Mouse (Mus musculus) embryonic facial prominence, embryonic 14.5 days (tissue): Measurements from ENCODE around the gene Ppp1r12c. TPM values are rescaled to one million over a fixed set of nuclear protein-coding genes. Genes with fewer than 3 reads are reported as not detected.

Experiments
- ATAC-seq: fragments of 200-750 bp; cut with Nextera tagmentation; 2 replicates; pipeline ENCODE4 v1.8.0; 2017; ENCODE audit warnings: low read depth, moderate number of reproducible peaks, moderate TSS enrichment
- DNase-seq: peaks from one replicate; pipeline ENCODE4 v3.0.0-alpha.2; 2015; ENCODE audit warnings: low spot score
- H3K27ac ChIP-seq: fragments of 300-500 bp; sonication (generic); replicated peaks from 2 replicates; pipeline ENCODE4 v1.5.1; 2014; ENCODE audit warnings: low read depth, mild to moderate bottlenecking, low read length, moderate library complexity
- H3K27me3 ChIP-seq: fragments of 300-500 bp; sonication (generic); replicated peaks from 2 replicates; pipeline ENCODE4 v1.6.1; 2014; ENCODE audit warnings: low read length; ENCODE audit not compliant: control insufficient read depth, insufficient read depth
- H3K36me3 ChIP-seq: fragments of 300-500 bp; sonication (generic); 2 replicates; pipeline ENCODE4 v1.6.1; 2014; ENCODE audit warnings: low read length, mixed read lengths; ENCODE audit not compliant: control insufficient read depth, insufficient read depth
- H3K4me1 ChIP-seq: fragments of 300-500 bp; sonication (generic); 2 replicates; pipeline ENCODE4 v1.6.1; 2014; ENCODE audit warnings: antibody characterized with exemption, low read length; ENCODE audit not compliant: control insufficient read depth, insufficient read depth
- H3K4me2 ChIP-seq: fragments of 300-500 bp; sonication (generic); 2 replicates; pipeline ENCODE4 v1.6.1; 2014; ENCODE audit warnings: low read depth, mild to moderate bottlenecking, low read length, moderate library complexity, mixed read lengths
- H3K4me3 ChIP-seq: fragments of 300-500 bp; sonication (generic); 2 replicates; pipeline ENCODE4 v1.5.1; 2014; ENCODE audit warnings: low read depth, mild to moderate bottlenecking, low read length
- H3K9ac ChIP-seq: fragments of 300-500 bp; sonication (generic); 2 replicates; pipeline ENCODE4 v1.6.1; 2014; ENCODE audit warnings: low read depth, mild to moderate bottlenecking, low read length, moderate library complexity, mixed read lengths
- H3K9me3 ChIP-seq: fragments of 300-500 bp; sonication (generic); 2 replicates; pipeline ENCODE4 v1.6.1; 2016; ENCODE audit warnings: low read length; ENCODE audit not compliant: control insufficient read depth
- WGBS: fragments of 180-500 bp; shearing (Covaris S2); extraction: QIAGEN DNeasy Blood & Tissue Kit; methylation state at CpG from one replicate; pipeline ENCODE4 v1.1.7; 2014; 5-methylcytosine and 5-hydroxymethylcytosine counted together
- microRNA-seq: library from miRNA; unstranded; fragments of <30 nt; microRNA quantifications from one replicate; pipeline ENCODE4, GENCODE M21; 2016; ENCODE audit warnings: borderline number of aligned reads
- polyA plus RNA-seq: library from polyadenylated mRNA; unstranded; fragments of >200 nt; fragmentation: Nextera tagmentation; extraction: Ambion mirVana; gene quantifications from 2 replicates; pipeline ENCODE4 v1.2.1, GENCODE M21; 2014

Gene Ppp1r12c
- polyA plus RNA-seq, 1 experiment from 2014 or later, result 49.2 TPM

GRCm38 (mm10) chr7:4440549-4440948 lies 60.9 kb downstream of the Ppp1r12c start:
- no peaks in the 10 kb centered on the region for H3K27me3 ChIP-seq
- no peak for DNase-seq
- WGBS, result 91% methylated on average over 10 of the region's 10 CpGs

GRCm38 (mm10) chr7:4437721-4438120 lies 63.8 kb downstream of the Ppp1r12c start:
- Histone ChIP-seq H3K27ac (no peak overlapping the region), H3K9me3 (no peaks in the 10 kb centered on the region), H3K4me3 (no peak overlapping the region), H3K4me2 (no peak overlapping the region), H3K4me1 (no peaks in the 10 kb centered on the region), H3K9ac (no peak overlapping the region), H3K36me3 (peaks cover 85% of the 10 kb centered on the region), H3K27me3 (no peaks in the 10 kb centered on the region)
- 90% methylated on average over 2 of the region's 2 CpGs for WGBS
- DNase-seq, result no peak
- ATAC-seq, result no peak

More at GRCm38 (mm10) chr7:4440549-4440948, 60.9 kb downstream of the Ppp1r12c start:
- Histone ChIP-seq H3K4me1 (no peaks in the 10 kb centered on the region; the same call in 1 of the 2 replicates), H3K9me3 (no peaks in the 10 kb centered on the region), H3K4me2 (no peak overlapping the region), H3K4me3 (no peak overlapping the region), H3K36me3 (peaks cover 72% of the 10 kb centered on the region), H3K9ac (no peak overlapping the region), H3K27ac (no peak overlapping the region)
- no peak for ATAC-seq

DNA sequence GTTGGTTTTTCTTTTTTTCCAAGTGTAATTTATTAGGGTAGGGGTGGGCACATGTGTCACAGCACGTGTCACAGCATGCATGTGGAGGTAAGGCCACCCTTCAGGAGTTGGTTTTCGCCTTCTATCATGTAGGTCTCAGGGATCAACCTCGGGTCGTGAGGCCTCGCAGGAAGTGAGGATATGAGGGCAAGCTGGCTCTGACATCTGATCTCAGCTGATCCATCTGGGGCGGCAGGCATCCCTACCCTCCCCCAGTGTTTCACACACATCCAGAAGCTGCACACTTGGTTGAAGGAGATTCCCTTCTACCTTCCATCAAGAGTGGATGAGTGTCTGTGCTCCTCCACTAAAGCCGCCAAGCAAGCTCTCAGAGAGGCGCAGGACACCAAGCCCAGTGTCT lies 69.5 kb downstream of the Ppp1r12c start:
- Histone ChIP-seq H3K36me3 (peaks cover 90% of the 10 kb centered on the region), H3K4me1 (no peaks in the 10 kb centered on the region), H3K9ac (no peak overlapping the region), H3K4me2 (no peak overlapping the region), H3K4me3 (no peak overlapping the region), H3K9me3 (0 out of 2 replicates have a peak, but pooled peaks cover 5% of the 10 kb centered on the region), H3K27me3 (no peaks in the 10 kb centered on the region), H3K27ac (no peak overlapping the region)
- no peak for DNase-seq
- 83% methylated on average over 7 of the region's 8 CpGs for WGBS
- no peak for ATAC-seq

- no peaks in the 10 kb centered on the region for H3K27me3 ChIP-seq
- ATAC-seq (no peak), DNase-seq (peak; percentile 55)
- H3K9me3 ChIP-seq, result 0 out of 2 replicates have a peak, but pooled peaks cover 5% of the 10 kb centered on the region
- WGBS, result 83% methylated on average over 6 of the region's 6 CpGs
- no peak overlapping the region for H3K27ac ChIP-seq
- H3K4me1 ChIP-seq, result no peaks in the 10 kb centered on the region
- peaks cover 92% of the 10 kb centered on the region for H3K36me3 ChIP-seq
- no peak overlapping the region for H3K4me2 ChIP-seq
- H3K4me3 ChIP-seq, result no peak overlapping the region
- no peak overlapping the region for H3K9ac ChIP-seq
Measured at GRCm38 (mm10) chr7:4431548-4431947, 69.9 kb downstream of the Ppp1r12c start.

Small RNA genes within 50 kb of the gene (microRNA-seq; reads per million reads assigned to microRNA genes)
- not detected for gene Gm24605

Other genes with a start within 250 kb of the Ppp1r12c start
- gene Ncr1, start 164.0 kb downstream of the Ppp1r12c start, polyA plus RNA-seq, result not detected in 2 replicates
- 0.30 and 0.36 TPM in 2 replicates for gene Gp6, start 103.9 kb downstream of the Ppp1r12c start, polyA plus RNA-seq
- 21.6 and 23.9 TPM in 2 replicates for gene Rdh13, start 56.0 kb downstream of the Ppp1r12c start, polyA plus RNA-seq
- gene Eps8l1, start 41.0 kb downstream of the Ppp1r12c start, polyA plus RNA-seq, result 4.9 and 8.0 TPM in 2 replicates
- gene Tnnt1, start 14.7 kb upstream of the Ppp1r12c start, polyA plus RNA-seq, result 405 and 459 TPM in 2 replicates
- 2.6 and 3.4 TPM in 2 replicates for gene Tnni3, start 22.5 kb upstream of the Ppp1r12c start, polyA plus RNA-seq
- 1.2 and 1.4 TPM in 2 replicates for gene Dnaaf3, start 30.8 kb upstream of the Ppp1r12c start, polyA plus RNA-seq
- 5.8 and 8.1 TPM in 2 replicates for gene Syt5, start 45.9 kb upstream of the Ppp1r12c start, polyA plus RNA-seq
- gene Ptprh, start 102.4 kb upstream of the Ppp1r12c start, polyA plus RNA-seq, result not detected in 2 replicates
- 1.0 and 1.2 TPM in 2 replicates for gene Tmem86b, start 129.7 kb upstream of the Ppp1r12c start, polyA plus RNA-seq
- gene Ppp6r1, start 157.3 kb upstream of the Ppp1r12c start, polyA plus RNA-seq, result 7.1 and 7.7 TPM in 2 replicates
- gene Hspbp1, start 183.4 kb upstream of the Ppp1r12c start, polyA plus RNA-seq, result 77.5 and 77.7 TPM in 2 replicates
- gene Brsk1, start 188.9 kb upstream of the Ppp1r12c start, polyA plus RNA-seq, result 1.6 and 1.8 TPM in 2 replicates
- 0.11 TPM in 1 of 2 replicates, not detected in the other for gene Tmem150b, start 223.6 kb upstream of the Ppp1r12c start, polyA plus RNA-seq
- gene Kmt5c, start 238.4 kb upstream of the Ppp1r12c start, polyA plus RNA-seq, result 41.5 and 50.6 TPM in 2 replicates